Mouse (Mus musculus) limb, embryonic 15.5 days (tissue): Measurements from ENCODE around the gene Itih4. TPM values are rescaled to one million over a fixed set of nuclear protein-coding genes. Genes with fewer than 3 reads are reported as not detected.

Experiments used
- ATAC-seq: fragments of 200-750 bp; cut with Nextera tagmentation; 2 replicates; pipeline ENCODE4 v1.8.0; 2017; ENCODE audit warnings: low read depth, moderate TSS enrichment; ENCODE audit not compliant: insufficient number of reproducible peaks, low FRiP score, low TSS enrichment
- H3K27ac ChIP-seq: fragments of 300-500 bp; sonication (generic); 2 replicates; pipeline ENCODE4 v1.5.1; 2015; ENCODE audit warnings: moderate library complexity, mild to moderate bottlenecking, inconsistent platforms
- H3K27me3 ChIP-seq: fragments of 300-500 bp; sonication (generic); 2 replicates; pipeline ENCODE4 v1.6.1; 2015; ENCODE audit warnings: inconsistent platforms
- H3K36me3 ChIP-seq: fragments of 300-500 bp; sonication (generic); 2 replicates; pipeline ENCODE4 v1.6.1; 2015; ENCODE audit warnings: inconsistent platforms
- H3K4me1 ChIP-seq: fragments of 300-500 bp; sonication (generic); 2 replicates; pipeline ENCODE4 v1.6.1; 2015; ENCODE audit warnings: inconsistent platforms
- H3K4me2 ChIP-seq: fragments of 300-500 bp; sonication (generic); 2 replicates; pipeline ENCODE4 v1.6.1; 2015; ENCODE audit warnings: mild to moderate bottlenecking, inconsistent platforms
- H3K4me3 ChIP-seq: fragments of 300-500 bp; sonication (generic); 2 replicates; pipeline ENCODE4 v1.5.1; 2015; ENCODE audit warnings: mild to moderate bottlenecking, inconsistent platforms
- H3K9ac ChIP-seq: fragments of 300-500 bp; sonication (generic); 2 replicates; pipeline ENCODE4 v1.6.1; 2015; ENCODE audit warnings: inconsistent platforms
- H3K9me3 ChIP-seq: fragments of 300-500 bp; sonication (generic); 2 replicates; pipeline ENCODE4 v1.6.1; 2016; ENCODE audit warnings: inconsistent platforms
- WGBS: fragments of 180-500 bp; shearing (Covaris S2); methylation state at CpG from one replicate; pipeline ENCODE4 v1.1.7; 2015; 5-methylcytosine and 5-hydroxymethylcytosine counted together
- polyA plus RNA-seq: library from polyadenylated mRNA; unstranded; fragments of >200 nt; fragmentation: Nextera tagmentation; extraction: Ambion mirVana; gene quantifications from 2 replicates; pipeline ENCODE4 v1.2.1, GENCODE M21; 2015

Gene Itih4
- polyA plus RNA-seq, 1 experiment from 2014 or later: 0.28 TPM

DNA sequence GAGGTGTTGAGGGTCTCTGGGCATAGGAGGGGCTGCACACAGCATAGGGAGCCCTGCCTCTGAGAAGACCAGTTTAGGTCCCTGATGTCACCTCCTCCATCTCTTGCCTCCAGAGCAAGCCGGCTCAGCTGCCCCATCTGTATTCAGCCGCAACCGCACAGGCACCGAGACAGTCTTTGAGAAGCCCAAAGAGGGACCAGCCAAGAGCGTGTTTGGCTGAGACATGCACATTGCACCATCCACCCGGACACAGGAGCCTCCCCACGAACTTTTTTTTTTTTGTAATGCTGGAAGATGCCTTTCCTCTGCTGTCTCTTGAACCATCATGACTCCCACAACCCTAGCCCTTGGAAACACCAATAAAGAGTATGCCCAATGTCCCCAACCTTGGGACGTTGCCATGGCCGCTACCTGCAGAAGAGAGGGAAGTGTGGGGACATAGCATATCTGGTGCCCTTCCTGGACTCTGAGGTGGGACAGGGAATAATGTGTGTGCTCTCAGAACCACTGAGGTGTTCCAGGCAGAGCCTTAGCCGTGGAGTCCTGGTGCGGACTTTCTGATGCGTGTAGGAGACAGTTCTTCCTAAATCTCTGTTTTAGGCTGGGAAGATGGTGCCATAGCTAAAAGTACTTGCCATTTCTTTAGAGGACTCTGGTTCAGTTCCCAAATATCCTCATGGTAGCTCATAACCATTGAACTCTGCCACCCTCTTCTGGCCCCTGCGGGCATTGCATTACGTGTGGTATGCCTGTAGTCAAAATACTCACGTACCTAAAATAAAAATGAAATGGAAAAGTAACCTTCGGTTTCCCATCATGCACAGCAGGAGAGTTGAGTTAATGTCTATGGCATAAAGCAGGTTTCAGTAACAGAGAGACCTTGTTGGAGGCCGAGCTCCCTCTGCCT lies 5.2 kb upstream of the Itih4 start:
- H3K4me2 ChIP-seq: no peak overlapping the region
- H3K27me3 ChIP-seq: no peaks in the 10 kb centered on the region
- H3K4me3 ChIP-seq: no peak overlapping the region
- H3K9me3 ChIP-seq: no peaks in the 10 kb centered on the region
- peaks cover 9% of the 10 kb centered on the region; the same call in 1 of the 2 replicates for H3K36me3 ChIP-seq
- no peak for ATAC-seq
- H3K4me1 ChIP-seq: peaks cover 19% of the 10 kb centered on the region; the same call in 1 of the 2 replicates
- H3K27ac ChIP-seq: no peak overlapping the region
- no peak overlapping the region for H3K9ac ChIP-seq
- 76% methylated on average over 17 of the region's 17 CpGs for WGBS

DNA sequence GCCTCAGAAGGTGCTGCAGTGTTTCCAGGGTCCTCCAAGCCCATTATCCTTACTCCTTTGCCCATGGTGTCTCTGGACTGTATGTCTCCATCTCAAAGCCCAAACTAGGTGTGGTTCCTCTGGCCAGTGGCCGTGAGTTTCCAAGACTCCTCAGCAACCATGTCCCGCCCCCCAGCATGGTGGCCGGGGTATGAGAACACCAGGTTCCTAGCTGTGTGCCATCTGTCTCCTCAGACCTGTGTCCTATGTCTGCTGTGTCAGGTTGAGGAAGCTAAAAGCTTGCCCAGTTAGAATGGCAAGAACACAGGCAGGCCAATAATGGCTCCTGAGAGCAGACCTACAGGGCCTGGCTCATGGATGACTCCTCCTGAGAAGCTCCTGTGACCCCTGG lies 4.6 kb upstream of the Itih4 start:
- no peaks in the 10 kb centered on the region for H3K27me3 ChIP-seq
- no peak for ATAC-seq
- peaks cover 19% of the 10 kb centered on the region; the same call in 1 of the 2 replicates for H3K4me1 ChIP-seq
- H3K4me2 ChIP-seq: no peak overlapping the region
- peaks cover 5% of the 10 kb centered on the region; the same call in 1 of the 2 replicates for H3K36me3 ChIP-seq
- H3K9ac ChIP-seq: no peak overlapping the region
- no peak overlapping the region for H3K4me3 ChIP-seq
- WGBS: 86% methylated on average over 3 of the region's 3 CpGs
- H3K27ac ChIP-seq: no peak overlapping the region
- H3K9me3 ChIP-seq: no peaks in the 10 kb centered on the region

DNA sequence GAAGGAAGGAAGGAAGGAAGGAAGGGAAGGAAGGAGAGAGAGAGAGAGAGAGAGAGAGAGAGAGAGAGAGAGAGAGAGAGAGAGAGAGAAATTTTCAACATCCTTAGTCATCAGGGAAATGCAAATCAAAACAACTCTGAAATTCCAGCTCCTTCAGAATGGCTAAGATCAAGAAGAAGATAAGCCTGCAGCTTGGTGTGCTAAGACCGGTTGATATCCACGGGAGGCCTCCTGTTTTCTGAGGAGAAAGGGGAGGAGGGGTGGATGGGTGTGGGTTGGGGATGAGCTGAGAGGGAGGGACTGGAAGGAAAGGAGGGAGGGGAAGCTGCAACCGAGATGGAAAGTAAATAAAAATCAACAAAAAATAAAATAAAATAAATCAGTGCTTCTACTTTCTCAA lies 978 bp upstream of the Itih4 start:
- H3K9me3 ChIP-seq: no peaks in the 10 kb centered on the region
- H3K36me3 ChIP-seq: no peaks in the 10 kb centered on the region
- no peaks in the 10 kb centered on the region for H3K27me3 ChIP-seq
- WGBS: 19% methylated on average over 3 of the region's 3 CpGs
- H3K27ac ChIP-seq: no peak overlapping the region
- peaks cover 9% of the 10 kb centered on the region for H3K4me1 ChIP-seq
- H3K4me3 ChIP-seq: no peak overlapping the region
- no peak overlapping the region for H3K9ac ChIP-seq
- ATAC-seq: no peak
- H3K4me2 ChIP-seq: no peak overlapping the region

DNA sequence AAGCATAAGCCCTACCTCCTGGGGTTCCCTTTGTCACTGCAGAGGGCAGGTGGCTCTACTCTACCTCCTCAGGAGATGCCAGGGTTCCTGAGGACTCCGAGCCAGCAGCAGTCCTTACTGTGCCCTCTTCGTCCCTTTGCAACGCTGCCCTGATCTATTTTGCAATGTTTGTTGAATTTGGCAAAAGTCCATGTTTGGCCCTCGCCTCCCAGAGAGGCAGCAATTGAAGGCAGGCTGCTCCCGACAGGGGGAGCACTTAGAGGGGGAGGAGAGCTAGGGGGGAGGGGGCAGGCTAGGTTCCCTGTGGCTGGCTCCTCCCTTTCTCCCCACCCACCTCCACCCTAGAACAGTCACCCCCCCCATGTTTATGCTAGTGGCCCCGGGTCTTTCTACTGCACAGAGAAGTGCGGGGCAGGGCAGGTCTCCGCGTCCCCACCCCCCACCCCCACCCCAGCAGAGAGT lies 2.0 kb downstream of the Itih4 start:
- Histone ChIP-seq H3K27me3 (no peaks in the 10 kb centered on the region), H3K4me1 (peaks cover 7% of the 10 kb centered on the region), H3K9me3 (no peaks in the 10 kb centered on the region), H3K27ac (no peak overlapping the region), H3K36me3 (no peaks in the 10 kb centered on the region), H3K4me2 (peak overlapping the region; percentile 27), H3K4me3 (no peak overlapping the region), H3K9ac (no peak overlapping the region)
- no peak for ATAC-seq
- WGBS: 11% methylated on average over 9 of the region's 9 CpGs

DNA sequence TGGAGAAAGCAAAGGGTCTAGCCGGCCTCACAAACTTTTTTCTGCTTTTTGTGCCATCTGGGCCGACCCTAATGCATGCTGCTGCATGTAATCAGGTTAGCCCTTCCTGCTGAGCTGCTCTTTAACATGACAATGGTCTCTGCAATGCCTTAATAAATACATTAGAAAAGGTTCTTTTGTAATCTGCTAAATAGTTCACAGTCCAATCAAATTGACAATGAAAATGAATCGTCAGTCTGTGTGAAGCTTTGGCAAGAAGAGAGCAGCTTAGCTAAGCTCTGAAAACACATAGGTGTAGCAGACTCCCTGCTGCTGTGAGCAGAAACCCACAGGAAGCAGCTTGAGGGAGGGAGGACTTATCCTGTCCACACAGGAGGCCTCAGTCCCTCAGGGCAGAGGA lies 13.7 kb downstream of the Itih4 start:
- H3K4me2 ChIP-seq: no peak overlapping the region
- 74% methylated on average over 3 of the region's 3 CpGs for WGBS

DNA sequence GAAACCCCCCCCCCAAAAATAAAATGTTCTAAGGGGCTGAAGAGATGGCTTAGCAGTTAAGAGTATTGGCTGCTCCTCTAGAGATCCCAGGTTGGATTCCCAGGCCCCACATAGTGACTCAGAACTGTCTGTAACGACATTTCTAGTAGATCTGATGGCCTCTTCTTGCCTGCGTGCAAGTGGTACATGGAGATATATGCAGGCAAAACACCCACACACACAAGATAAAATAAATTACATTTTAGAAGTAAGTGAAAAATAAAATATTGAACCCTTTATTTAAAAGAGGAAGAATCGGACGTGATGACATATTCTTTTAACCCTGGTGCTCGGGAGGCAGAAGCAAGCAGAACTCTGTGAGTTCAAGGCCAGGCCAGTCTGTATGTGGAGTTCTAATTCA lies 16.4 kb downstream of the Itih4 start:
- H3K36me3 ChIP-seq: no peaks in the 10 kb centered on the region
- no peaks in the 10 kb centered on the region for H3K9me3 ChIP-seq
- H3K27me3 ChIP-seq: no peaks in the 10 kb centered on the region
- 94% methylated on average over 5 of the region's 5 CpGs for WGBS
- no peak overlapping the region for H3K4me2 ChIP-seq
- ATAC-seq: no peak
- H3K4me1 ChIP-seq: no peaks in the 10 kb centered on the region
- H3K9ac ChIP-seq: no peak overlapping the region
- H3K4me3 ChIP-seq: no peak overlapping the region
- no peak overlapping the region for H3K27ac ChIP-seq

More for the DNA sequence above, 13.7 kb downstream of the Itih4 start:
- no peaks in the 10 kb centered on the region for H3K4me1 ChIP-seq
- H3K9ac ChIP-seq: no peak overlapping the region
- no peaks in the 10 kb centered on the region for H3K36me3 ChIP-seq
- H3K9me3 ChIP-seq: no peaks in the 10 kb centered on the region
- no peaks in the 10 kb centered on the region for H3K27me3 ChIP-seq
- ATAC-seq: no peak
- no peak overlapping the region for H3K4me3 ChIP-seq
- H3K27ac ChIP-seq: no peak overlapping the region

DNA sequence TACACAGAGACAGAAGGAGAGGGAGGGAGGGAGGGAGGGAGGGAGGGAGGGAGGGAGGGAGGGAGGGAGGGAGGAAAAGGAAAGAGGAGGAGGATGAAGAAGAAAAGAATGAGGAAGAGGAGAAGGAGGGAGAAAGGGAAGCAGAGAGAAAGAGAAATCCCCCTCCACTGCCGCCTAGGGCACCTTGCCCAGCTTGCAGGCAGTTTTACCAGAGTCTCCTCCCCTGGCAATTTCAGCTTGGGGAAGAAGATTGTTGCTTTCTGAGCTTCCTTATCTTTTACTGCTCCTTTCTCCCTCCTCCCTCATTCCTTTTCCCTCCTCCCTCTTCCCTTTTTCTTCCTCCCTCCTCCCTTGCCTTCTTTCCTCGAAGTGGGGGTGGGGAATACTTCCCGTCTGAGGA lies 16.8 kb downstream of the Itih4 start:
- Histone ChIP-seq H3K36me3 (no peaks in the 10 kb centered on the region), H3K4me1 (no peaks in the 10 kb centered on the region), H3K27ac (no peak overlapping the region), H3K9me3 (no peaks in the 10 kb centered on the region), H3K9ac (no peak overlapping the region), H3K4me2 (no peak overlapping the region), H3K27me3 (no peaks in the 10 kb centered on the region), H3K4me3 (no peak overlapping the region)
- 68% methylated on average over 3 of the region's 3 CpGs for whole genome bisulfite sequencing
- no peak for ATAC-seq

DNA sequence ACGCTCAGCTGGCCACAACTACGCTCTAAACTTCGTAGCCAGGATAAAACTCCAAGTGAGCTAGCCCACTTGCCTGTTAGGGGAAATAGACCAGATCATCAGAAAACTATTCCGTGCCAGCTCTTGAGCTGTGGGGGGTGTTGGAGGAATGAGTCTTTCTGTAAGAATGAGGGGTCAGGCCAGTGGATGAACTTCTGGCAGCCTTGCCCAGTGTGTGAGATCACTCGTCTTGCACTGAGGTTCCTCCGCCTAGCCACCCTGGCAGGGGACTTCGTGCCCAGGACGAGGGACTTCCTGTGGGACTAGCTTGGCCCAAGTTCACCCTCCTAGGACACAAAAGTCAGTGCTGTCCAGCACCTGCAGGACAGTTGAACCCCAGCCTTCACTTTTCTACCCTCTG lies 18.0 kb downstream of the Itih4 start:
- Histone ChIP-seq H3K27me3 (no peaks in the 10 kb centered on the region), H3K4me3 (no peak overlapping the region), H3K27ac (no peak overlapping the region), H3K4me1 (no peaks in the 10 kb centered on the region), H3K9ac (no peak overlapping the region), H3K9me3 (no peaks in the 10 kb centered on the region), H3K4me2 (no peak overlapping the region), H3K36me3 (no peaks in the 10 kb centered on the region)
- ATAC-seq: no peak
- WGBS: 80% methylated on average over 8 of the region's 8 CpGs

DNA sequence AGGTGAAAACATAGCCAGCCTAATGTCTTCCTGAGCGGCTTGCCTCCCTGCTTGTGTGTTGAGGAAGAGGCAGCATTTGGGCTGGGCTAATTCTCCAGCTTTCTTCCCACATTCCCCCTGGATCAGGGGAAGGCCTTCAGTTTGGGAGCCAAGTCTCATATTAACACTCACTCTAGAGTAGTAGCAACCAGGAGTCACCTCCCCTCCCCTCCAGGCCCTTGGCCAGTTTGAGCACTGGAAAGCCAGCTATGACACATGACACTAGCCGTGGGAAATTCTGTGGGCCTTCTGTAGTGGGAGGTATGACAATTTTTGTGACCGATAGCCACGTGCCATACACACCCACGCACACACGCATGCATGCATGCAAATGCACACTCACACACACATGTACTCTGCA lies 19.7 kb downstream of the Itih4 start:
- 81% methylated on average over 6 of the region's 6 CpGs for WGBS
- H3K4me2 ChIP-seq: no peak overlapping the region

DNA sequence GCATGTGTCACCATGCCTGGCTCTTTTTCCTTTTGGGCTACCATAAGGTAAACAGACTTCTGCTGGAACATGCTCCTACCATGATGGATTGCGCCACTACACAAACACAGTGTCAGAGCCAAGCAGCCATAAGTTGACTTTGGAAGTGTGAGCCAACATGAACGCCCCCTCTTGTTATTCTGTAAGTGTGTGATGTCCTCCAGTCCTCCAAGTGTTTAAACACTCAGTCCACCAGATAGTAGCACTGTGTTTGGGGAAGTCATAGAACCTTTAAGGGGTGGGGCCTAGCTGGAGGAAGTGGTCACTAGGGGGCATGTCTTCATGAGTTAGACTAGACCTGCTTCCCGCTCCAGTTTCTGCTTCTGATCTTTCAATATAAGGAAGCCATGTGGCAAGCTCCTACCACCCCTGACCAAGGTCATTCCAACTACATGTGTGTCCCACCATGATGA lies 21.6 kb downstream of the Itih4 start:
- H3K9ac ChIP-seq: no peak overlapping the region
- no peaks in the 10 kb centered on the region for H3K9me3 ChIP-seq
- H3K4me2 ChIP-seq: no peak overlapping the region
- H3K27ac ChIP-seq: no peak overlapping the region
- 69% methylated on average over 3 of the region's 3 CpGs for WGBS
- no peaks in the 10 kb centered on the region for H3K4me1 ChIP-seq
- ATAC-seq: no peak
- no peaks in the 10 kb centered on the region for H3K36me3 ChIP-seq
- H3K4me3 ChIP-seq: no peak overlapping the region
- no peaks in the 10 kb centered on the region for H3K27me3 ChIP-seq

More for the DNA sequence above, 19.7 kb downstream of the Itih4 start:
- H3K4me1 ChIP-seq: no peaks in the 10 kb centered on the region
- H3K27ac ChIP-seq: no peak overlapping the region
- no peak overlapping the region for H3K9ac ChIP-seq
- ATAC-seq: no peak
- no peaks in the 10 kb centered on the region for H3K27me3 ChIP-seq
- no peaks in the 10 kb centered on the region for H3K36me3 ChIP-seq
- H3K9me3 ChIP-seq: no peaks in the 10 kb centered on the region
- no peak overlapping the region for H3K4me3 ChIP-seq

DNA sequence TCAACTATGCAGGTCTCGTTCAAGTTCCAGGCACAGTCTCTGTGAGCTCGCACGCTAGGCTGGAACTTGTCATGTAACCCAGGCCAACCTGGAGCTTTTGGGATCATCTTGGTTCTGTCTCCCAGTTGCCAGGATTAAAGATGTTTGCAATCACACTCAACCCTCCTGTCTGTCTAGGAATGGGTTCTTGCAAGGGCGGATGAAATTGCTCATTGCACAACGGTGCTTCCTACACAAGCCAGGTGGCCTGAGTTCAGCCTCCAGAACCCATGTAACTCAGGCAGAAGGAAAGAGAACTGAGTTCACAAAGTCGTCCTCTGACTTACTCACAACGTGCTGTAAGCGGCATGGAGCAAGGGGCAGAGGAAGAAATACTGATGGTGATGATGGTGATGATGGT lies 24.9 kb downstream of the Itih4 start:
- no peak overlapping the region for H3K9ac ChIP-seq
- no peak for ATAC-seq
- no peak overlapping the region for H3K4me2 ChIP-seq
- no peaks in the 10 kb centered on the region for H3K4me1 ChIP-seq
- no peaks in the 10 kb centered on the region for H3K9me3 ChIP-seq
- no peak overlapping the region for H3K4me3 ChIP-seq
- H3K36me3 ChIP-seq: no peaks in the 10 kb centered on the region
- WGBS: 88% methylated on average over 8 of the region's 8 CpGs
- H3K27me3 ChIP-seq: no peaks in the 10 kb centered on the region
- no peak overlapping the region for H3K27ac ChIP-seq

DNA sequence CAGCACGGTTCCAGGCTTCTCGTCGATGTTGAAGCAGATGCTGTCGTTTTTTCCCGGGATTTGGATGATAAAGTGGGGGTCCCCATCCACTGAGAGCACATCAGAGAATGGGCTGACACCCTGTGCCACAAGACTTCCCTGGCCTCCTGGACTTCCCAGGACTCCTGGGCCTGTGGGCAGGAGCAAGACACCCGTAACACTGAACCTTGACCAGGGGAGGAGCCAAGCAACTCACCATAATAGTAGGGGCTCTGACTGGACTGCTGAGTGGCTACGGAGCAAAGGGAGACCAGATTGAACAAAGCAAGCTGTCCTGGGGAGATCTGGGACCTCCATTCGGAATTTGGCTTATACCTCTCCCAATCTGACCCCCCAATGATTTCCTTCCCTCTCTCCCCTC lies 26.4 kb downstream of the Itih4 start:
- no peak for ATAC-seq
- 82% methylated on average over 8 of the region's 8 CpGs for WGBS
- Histone ChIP-seq H3K27ac (no peak overlapping the region), H3K4me1 (no peaks in the 10 kb centered on the region), H3K9ac (no peak overlapping the region), H3K9me3 (no peaks in the 10 kb centered on the region), H3K36me3 (no peaks in the 10 kb centered on the region), H3K4me3 (no peak overlapping the region), H3K4me2 (no peak overlapping the region), H3K27me3 (no peaks in the 10 kb centered on the region)
